Mouse (Mus musculus) E14TG2a.4 (cell line): ENCODE data around the gene Spc24.

Experiments used
- CTCF ChIP-seq: conservative IDR thresholded peaks from 2 replicates; pipeline ENCODE4 v1.5.1; 2014; ENCODE audit warnings: low read length
- NANOG ChIP-seq: IDR thresholded peaks from 2 replicates; pipeline ENCODE4 v1.6.1; 2014; ENCODE audit warnings: borderline replicate concordance, low read length, mixed read lengths
- POU5F1 ChIP-seq: IDR thresholded peaks from 2 replicates; pipeline ENCODE4 v1.6.1; 2014; ENCODE audit warnings: low read length, borderline replicate concordance

DNA sequence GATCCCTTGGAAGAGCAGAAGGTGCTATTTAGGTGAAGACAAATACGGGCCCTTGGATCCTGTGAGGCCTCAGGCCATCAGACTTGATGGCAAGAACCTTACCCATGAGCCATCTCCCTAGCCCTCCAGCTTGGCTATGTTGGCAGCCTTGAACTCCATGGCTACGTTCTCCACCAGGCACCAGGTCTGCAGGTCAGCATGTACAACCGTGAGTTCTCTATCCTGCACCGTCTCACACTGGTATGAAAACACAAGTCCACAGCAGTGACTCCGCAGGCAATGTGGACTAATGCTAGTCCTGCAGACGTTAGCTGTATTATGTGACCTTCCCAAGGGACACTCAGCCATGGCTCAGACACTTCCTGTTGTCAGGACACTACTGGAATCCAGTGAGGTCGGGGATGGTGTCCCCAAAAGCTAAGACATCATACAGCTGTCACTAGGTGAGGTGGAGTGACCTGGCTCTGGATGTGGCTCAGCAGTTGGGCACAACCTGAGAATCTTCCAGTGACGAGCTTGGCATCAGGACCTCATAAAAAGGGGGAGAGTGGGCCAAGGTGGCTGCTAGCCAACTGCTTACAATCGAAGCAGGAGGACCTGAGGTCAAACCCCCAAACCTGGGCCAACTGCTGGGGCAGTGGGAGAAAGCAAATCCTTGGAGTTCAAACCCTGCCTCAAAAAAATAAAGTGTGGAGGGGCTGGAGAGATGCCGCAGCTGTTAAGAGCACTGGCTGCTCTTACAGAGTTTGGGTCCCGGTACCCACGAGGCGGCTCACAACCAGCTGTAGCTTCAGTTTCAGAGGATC, 5.4 kb downstream of the Spc24 start:
- TF ChIP-seq CTCF = no peak
- no peak for TF ChIP-seq NANOG
- no peak for TF ChIP-seq POU5F1
